In the genomic region with DNA sequence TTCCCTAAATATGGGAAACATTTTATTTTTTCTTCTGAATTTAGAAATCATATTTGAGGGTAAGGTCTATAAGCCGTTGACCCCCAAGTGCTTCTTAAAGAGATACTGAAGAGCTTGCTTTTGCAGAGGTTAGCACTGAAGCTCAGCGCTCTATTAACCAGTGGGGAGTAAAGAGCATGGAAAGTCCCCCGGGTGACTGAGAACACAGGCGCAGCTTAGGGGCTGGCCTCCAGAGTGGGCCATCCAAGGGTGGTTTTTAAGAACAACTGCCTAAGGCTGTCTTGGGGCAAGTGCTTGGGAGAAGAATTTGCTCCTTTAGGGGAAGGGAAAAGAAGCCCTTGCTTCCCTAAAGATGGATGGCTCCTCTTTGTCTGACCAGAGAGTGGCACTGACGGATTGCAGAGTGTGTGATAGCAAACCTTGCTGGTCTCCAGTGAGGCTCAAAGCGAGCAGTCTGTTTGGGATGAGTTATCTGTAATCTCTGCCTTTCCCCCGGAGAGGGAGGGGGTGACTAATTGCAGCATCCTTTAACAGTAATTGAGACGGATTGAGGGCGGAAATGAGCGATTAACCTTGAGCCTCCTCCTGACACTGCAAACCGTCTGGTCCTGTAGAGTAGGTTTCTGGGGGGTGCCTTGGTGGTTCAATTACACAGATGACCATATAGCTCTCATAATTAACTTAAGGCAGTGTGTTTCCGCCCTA, we compare ENCODE assay signal across 11 mouse cellular contexts.
A peak's percentile ranks its signal among the peaks of the same experiment; 100 is the strongest.
DNase-seq lines count a peak whose midpoint lies in the region; ATAC-seq and TF ChIP-seq lines count a peak whose summit lies in the region.
"Had no signal": no experiment of that assay in that cellular context is flagged by ENCODE, and none has a peak within 500 bp of the region (broad histone marks: within the 10 kb centered on the region; RNA-seq: fewer than 3 reads in every experiment).

No protein-coding gene starts in this region.

- no peak for ATAC-seq in hindbrain, postnatal 0 days
- ATAC-seq: forebrain, embryonic 13.5 days had no signal

- intact Hi-C loops in heart, postnatal 10 days (cut with DNase I), result loop anchor here (5.0 kb wide), 1 partner anchor 113 kb away; no protein-coding TSS in a partner anchor

- no peaks in the 10 kb centered on the region for H3K9me3 ChIP-seq in hindbrain, postnatal 0 days (ENCODE audit: low read length)
- H3K9me3 ChIP-seq: forebrain, embryonic 13.5 days; stomach, embryonic 15.5 days had no signal

- TF ChIP-seq CTCF in kidney, adult 2 months (conservative IDR thresholded peaks at IDR 0.05; ENCODE audit: insufficient read depth, insufficient read length, low read depth, low read length), result no peak
- TF ChIP-seq CTCF in spleen, adult 2 months (IDR thresholded peaks at IDR 0.05; ENCODE audit: extremely low read depth, insufficient read depth, insufficient read length, insufficient replicate concordance), result no peak
- no peak for TF ChIP-seq CTCF in hindbrain, postnatal 0 days (IDR thresholded peaks at IDR 0.05; ENCODE audit: low read depth)

- no peaks in the 10 kb centered on the region for H3K27me3 ChIP-seq in kidney, adult 2 months (replicated peaks; ENCODE audit: control insufficient read depth, insufficient read depth, low read length)
- no peaks in the 10 kb centered on the region for H3K27me3 ChIP-seq in spleen, adult 2 months (ENCODE audit: control insufficient read depth, insufficient read depth, low read length)
- H3K27me3 ChIP-seq in hindbrain, postnatal 0 days (ENCODE audit: insufficient read depth, low read length), result no peaks in the 10 kb centered on the region
- H3K27me3 ChIP-seq: forebrain, embryonic 13.5 days; stomach, embryonic 15.5 days had no signal

- no peaks in the 10 kb centered on the region for H3K36me3 ChIP-seq in kidney, adult 2 months (ENCODE audit: control insufficient read depth, insufficient read depth, low read length)
- no peaks in the 10 kb centered on the region for H3K36me3 ChIP-seq in spleen, adult 2 months (ENCODE audit: control insufficient read depth, insufficient read depth, low read length)
- H3K36me3 ChIP-seq in hindbrain, postnatal 0 days (ENCODE audit: insufficient read depth, low read length), result no peaks in the 10 kb centered on the region

- WGBS in kidney, adult 2 months, result 54% methylated on average over 12 of the region's 12 CpGs
- WGBS in spleen, adult 2 months, result 79% methylated on average over 12 of the region's 12 CpGs
- WGBS in hindbrain, postnatal 0 days, result 43% methylated on average over 12 of the region's 12 CpGs

- no peak overlapping the region for H3K4me3 ChIP-seq in kidney, adult 2 months (ENCODE audit: insufficient read depth, low read depth, low read length)
- no peak overlapping the region for H3K4me3 ChIP-seq in spleen, adult 2 months (ENCODE audit: extremely low read depth, insufficient read depth, insufficient read length)
- H3K4me3 ChIP-seq in hindbrain, postnatal 0 days (ENCODE audit: low read length), result no peak overlapping the region
- H3K4me3 ChIP-seq: forebrain, embryonic 13.5 days; stomach, embryonic 15.5 days had no signal

- H3K9ac ChIP-seq in hindbrain, postnatal 0 days (replicated peaks; ENCODE audit: low read length), result no peak overlapping the region
- H3K9ac ChIP-seq: forebrain, embryonic 13.5 days; stomach, embryonic 15.5 days had no signal

- no peak for TF ChIP-seq POLR2A in kidney, adult 2 months (IDR thresholded peaks at IDR 0.05; ENCODE audit: low read depth, low read length)
- no peak for TF ChIP-seq POLR2A in spleen, adult 2 months (IDR thresholded peaks at IDR 0.05; ENCODE audit: low read depth, low read length)

- DNase-seq in kidney, adult 2 months, result peak; percentile 22
- DNase-seq in kidney, adult 9 months, result no peak
- peak; percentile 30 to 39 for DNase-seq in spleen, adult 2 months (ENCODE audit: low read depth in 1 of 2, low spot score in 2 of 2)
- no peak for DNase-seq in spleen, postnatal 4 days (ENCODE audit: low spot score in 2 of 2)
- DNase-seq in hindbrain, postnatal 0 days (ENCODE audit: low spot score), result peak; percentile 8
- no peak for DNase-seq in thymus, postnatal 14 days
- DNase-seq in cerebellum, adult 11-12 months, result no peak
- no peak for DNase-seq in heart, postnatal 10 days
- DNase-seq: cerebellum, postnatal 25 days had no signal

- H3K27ac ChIP-seq in kidney, adult 2 months (ENCODE audit: insufficient read depth, low read depth, low read length), result no peak overlapping the region
- peak overlapping the region; percentile 71 for H3K27ac ChIP-seq in spleen, adult 2 months (ENCODE audit: insufficient read depth, low read length)
- H3K27ac ChIP-seq in hindbrain, postnatal 0 days, result no peak overlapping the region
- H3K27ac ChIP-seq: forebrain, embryonic 13.5 days; stomach, embryonic 15.5 days had no signal

- H3K4me2 ChIP-seq in hindbrain, postnatal 0 days (ENCODE audit: low read depth, low read length), result no peak overlapping the region
- H3K4me2 ChIP-seq: forebrain, embryonic 13.5 days; stomach, embryonic 15.5 days had no signal

- no peaks in the 10 kb centered on the region for H3K4me1 ChIP-seq in kidney, adult 2 months (ENCODE audit: control insufficient read depth, insufficient read depth, low read length)
- H3K4me1 ChIP-seq in spleen, adult 2 months (ENCODE audit: control insufficient read depth, insufficient read depth, insufficient read length), result peaks cover 20% of the 10 kb centered on the region
- no peaks in the 10 kb centered on the region for H3K4me1 ChIP-seq in hindbrain, postnatal 0 days (ENCODE audit: insufficient read depth, low read length)
- H3K4me1 ChIP-seq: forebrain, embryonic 13.5 days had no signal

Comparison
In these comparisons a context has a peak if more than half of its experiments do, and no peak if none do; other contexts are left out.
1. DNase-seq: peak in kidney, adult 2 months (single experiment), spleen, adult 2 months (2 of 2) and hindbrain, postnatal 0 days (single experiment); none in kidney, adult 9 months (single experiment), spleen, postnatal 4 days (0 of 2), thymus, postnatal 14 days (single experiment), cerebellum, adult 11-12 months (single experiment) and heart, postnatal 10 days (0 of 2).